Mouse (Mus musculus): ENCODE measurements at regions not wholly inside any gene's neighbourhood (a gene's known extent, or its start where the extent isn't known, plus 50 kb on each side); places are given as distances from the start of the nearest gene placed in this dataset.

GRCm38 (mm10) chr17:87531411-87532157 is 84.8 kb upstream of the Calm2 start:
- no peak for DNase-seq (ENCODE audit: low spot score)

GRCm38 (mm10) chr17:87532158-87532545 is 85.4 kb upstream of the Calm2 start:
- no peak for DNase-seq (ENCODE audit: low spot score)

GRCm38 (mm10) chr17:87532762-87533161 is 86.0 kb upstream of the Calm2 start:
- DNase-seq (ENCODE audit: low spot score) = no peak

GRCm38 (mm10) chr17:87549568-87549967 is 86.2 kb upstream of the Epcam start:
- DNase-seq (ENCODE audit: low spot score) = no peak

GRCm38 (mm10) chr17:87550518-87551164 is 85.1 kb upstream of the Epcam start:
- no peak for DNase-seq (ENCODE audit: low spot score)

- DNase-seq (ENCODE audit: low spot score) = no peak
Measured at GRCm38 (mm10) chr17:87554561-87554960, 81.2 kb upstream of the Epcam start.

- DNase-seq (ENCODE audit: low spot score) = no peak
Measured at GRCm38 (mm10) chr17:87558419-87558818, 77.4 kb upstream of the Epcam start.

GRCm38 (mm10) chr17:87559641-87560040 is 76.1 kb upstream of the Epcam start:
- DNase-seq (ENCODE audit: low spot score) = no peak

- DNase-seq (ENCODE audit: low spot score) = no peak
Measured at GRCm38 (mm10) chr17:87560923-87561322, 74.9 kb upstream of the Epcam start.

GRCm38 (mm10) chr17:87563375-87563774 is 72.4 kb upstream of the Epcam start:
- no peak for DNase-seq (ENCODE audit: low spot score)

GRCm38 (mm10) chr17:87565631-87566030 is 70.1 kb upstream of the Epcam start:
- no peak for DNase-seq (ENCODE audit: low spot score)

- no peak for DNase-seq (ENCODE audit: low spot score)
Measured at GRCm38 (mm10) chr17:87566296-87566695, 69.5 kb upstream of the Epcam start.

- DNase-seq (ENCODE audit: low spot score) = no peak
Measured at GRCm38 (mm10) chr17:87566996-87567395, 68.8 kb upstream of the Epcam start.

- DNase-seq (ENCODE audit: low spot score) = no peak
Measured at GRCm38 (mm10) chr17:87567475-87567874, 68.3 kb upstream of the Epcam start.

GRCm38 (mm10) chr17:87569981-87570380 is 65.8 kb upstream of the Epcam start:
- no peak for DNase-seq (ENCODE audit: low spot score)

GRCm38 (mm10) chr17:87570676-87571344 is 65.0 kb upstream of the Epcam start:
- DNase-seq (ENCODE audit: low spot score) = no peak

GRCm38 (mm10) chr17:87571345-87571932 is 64.3 kb upstream of the Epcam start:
- DNase-seq (ENCODE audit: low spot score) = peak; percentile 98

GRCm38 (mm10) chr17:87583575-87583974 is 52.2 kb upstream of the Epcam start:
- DNase-seq (ENCODE audit: low spot score) = no peak

- no peak for DNase-seq (ENCODE audit: low spot score)
Measured at GRCm38 (mm10) chr17:87585355-87585754, 50.4 kb upstream of the Epcam start.
